Mouse (Mus musculus) lung, postnatal 25 days (tissue): ENCODE results near the gene Cdc14b.
"Not testable (repeated sequence)": the region's sequence is repeated elsewhere in the genome, so short reads cannot be mapped to it uniquely, and the experiment has no call there.

Source experiments
- DNase-seq: peaks from one replicate; pipeline ENCODE4 v3.0.0; 2022; ENCODE audit warnings: low spot score

Cdc14b gene

GRCm38 (mm10) chr13:64273891-64274844 is 922 bp downstream of the Cdc14b start:
- no peak for DNase-seq

- DNase-seq = no peak
Observed at GRCm38 (mm10) chr13:64273352-64273751, 1.7 kb downstream of the Cdc14b start.

GRCm38 (mm10) chr13:64268384-64268783 is 6.7 kb downstream of the Cdc14b start:
- no peak for DNase-seq

GRCm38 (mm10) chr13:64267151-64267550 is 7.9 kb downstream of the Cdc14b start:
- DNase-seq = no peak

GRCm38 (mm10) chr13:64264586-64264985 is 10.5 kb downstream of the Cdc14b start:
- no peak for DNase-seq

- DNase-seq = no peak
Observed at GRCm38 (mm10) chr13:64259903-64260302, 15.2 kb downstream of the Cdc14b start.

GRCm38 (mm10) chr13:64258516-64258821 is 16.6 kb downstream of the Cdc14b start:
- DNase-seq = no peak

- DNase-seq = no peak
Observed at GRCm38 (mm10) chr13:64257814-64258515, 17.1 kb downstream of the Cdc14b start.

- DNase-seq = no peak
Observed at GRCm38 (mm10) chr13:64257010-64257813, 17.9 kb downstream of the Cdc14b start.

- DNase-seq = not testable (repeated sequence)
Observed at GRCm38 (mm10) chr13:64254185-64254584, 20.9 kb downstream of the Cdc14b start.

- DNase-seq = no peak
Observed at GRCm38 (mm10) chr13:64253697-64254096, 21.4 kb downstream of the Cdc14b start.

GRCm38 (mm10) chr13:64252147-64252546 is 22.9 kb downstream of the Cdc14b start:
- DNase-seq = peak; percentile 31

GRCm38 (mm10) chr13:64250363-64250762 is 24.7 kb downstream of the Cdc14b start:
- DNase-seq = no peak

GRCm38 (mm10) chr13:64248775-64249524 is 26.1 kb downstream of the Cdc14b start:
- peak; percentile 91 for DNase-seq

GRCm38 (mm10) chr13:64248161-64248774 is 26.8 kb downstream of the Cdc14b start:
- peak; percentile 81 for DNase-seq

- no peak for DNase-seq
Observed at GRCm38 (mm10) chr13:64246106-64246505, 29.0 kb downstream of the Cdc14b start.

GRCm38 (mm10) chr13:64244685-64245261 is 30.3 kb downstream of the Cdc14b start:
- DNase-seq = no peak

- no peak for DNase-seq
Observed at GRCm38 (mm10) chr13:64242721-64243120, 32.4 kb downstream of the Cdc14b start.

- no peak for DNase-seq
Observed at GRCm38 (mm10) chr13:64240626-64241025, 34.5 kb downstream of the Cdc14b start.

GRCm38 (mm10) chr13:64237681-64238157 is 37.4 kb downstream of the Cdc14b start:
- DNase-seq = no peak
